Mouse (Mus musculus): ENCODE data around the gene Vmac. TPM values are rescaled to one million over a fixed set of nuclear protein-coding genes. Genes with fewer than 3 reads are reported as not detected.

The Vmac gene
- polyA plus RNA-seq, 1 experiment from 2014 or later: 13.1 TPM

DNA sequence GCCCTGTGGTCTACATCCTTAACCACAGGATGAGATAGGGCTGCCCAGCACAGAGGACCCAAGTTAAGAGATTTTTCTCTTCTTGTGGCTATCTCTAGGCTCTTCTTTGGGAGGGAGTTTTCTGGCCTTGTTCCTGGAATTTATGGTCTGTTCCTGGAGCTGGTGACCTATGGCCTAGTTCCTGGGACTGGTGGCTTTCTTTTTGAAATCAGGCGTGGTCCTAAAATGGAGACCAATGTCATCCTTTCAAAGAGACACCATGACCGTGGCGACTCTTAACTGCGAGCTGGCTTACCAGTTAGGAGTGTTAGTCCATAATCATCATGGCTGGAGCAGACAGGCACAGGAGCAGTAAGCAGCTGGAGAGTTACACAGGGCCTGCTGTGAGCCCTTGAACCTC is 51.4 kb downstream of the Vmac start:
- no peak overlapping the region for H3K27ac ChIP-seq (ENCODE audit: low read depth, low read length)
- no peaks in the 10 kb centered on the region for H3K36me3 ChIP-seq (ENCODE audit: control insufficient read depth, insufficient read depth, low read length)
- H3K9me3 ChIP-seq (ENCODE audit: control insufficient read depth, low read length): no peaks in the 10 kb centered on the region
- H3K9ac ChIP-seq (ENCODE audit: low read length): no peak overlapping the region
- peaks cover 14% of the 10 kb centered on the region for H3K4me1 ChIP-seq (ENCODE audit: control insufficient read depth, insufficient read depth, low read length)
- no peak for ATAC-seq (ENCODE audit: low FRiP score)
- 94% methylated on average over 4 of the region's 4 CpGs for WGBS
- no peak overlapping the region for H3K4me2 ChIP-seq
- peak; percentile 57 for DNase-seq (ENCODE audit: low spot score, missing footprints)
- peaks cover 3% of the 10 kb centered on the region; the same call in 1 of the 2 replicates for H3K27me3 ChIP-seq (ENCODE audit: control insufficient read depth, insufficient read depth, low read length)
- H3K4me3 ChIP-seq (ENCODE audit: low read depth, low read length): no peak overlapping the region

DNA sequence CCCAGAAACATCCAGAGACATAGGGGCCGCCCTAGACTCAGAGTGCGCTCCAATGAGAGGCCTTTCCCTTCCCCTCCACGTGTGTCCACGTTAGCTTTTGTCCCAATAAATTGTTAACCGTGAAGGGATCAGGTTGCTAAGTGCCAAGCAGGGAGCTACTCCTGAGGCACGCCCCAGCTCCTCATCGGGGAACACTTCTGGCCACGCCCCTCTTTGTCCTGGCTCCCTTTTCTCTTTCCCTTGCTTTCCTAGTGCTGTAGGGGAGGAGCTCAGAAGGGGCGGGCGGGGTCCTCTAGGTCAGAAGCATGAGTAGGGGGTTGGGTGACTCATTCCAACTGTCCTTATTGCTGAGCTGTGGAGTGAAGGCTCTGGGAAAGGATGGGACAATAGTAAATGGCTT is 53.5 kb downstream of the Vmac start:
- Histone ChIP-seq H3K4me3 (ENCODE audit: low read depth, low read length) (no peak overlapping the region), H3K4me1 (ENCODE audit: control insufficient read depth, insufficient read depth, low read length) (peaks cover 14% of the 10 kb centered on the region), H3K9ac (ENCODE audit: low read length) (no peak overlapping the region; the same call in 1 of the 2 replicates), H3K27ac (ENCODE audit: low read depth, low read length) (no peak overlapping the region), H3K4me2 (peak overlapping the region; percentile 20; the same call in 1 of the 2 replicates), H3K9me3 (ENCODE audit: control insufficient read depth, low read length) (no peaks in the 10 kb centered on the region), H3K36me3 (ENCODE audit: control insufficient read depth, insufficient read depth, low read length) (no peaks in the 10 kb centered on the region), H3K27me3 (ENCODE audit: control insufficient read depth, insufficient read depth, low read length) (peaks cover 3% of the 10 kb centered on the region; the same call in 1 of the 2 replicates)
- ATAC-seq (ENCODE audit: low FRiP score): peak; percentile 59
- 5% methylated on average over 10 of the region's 10 CpGs for WGBS
- DNase-seq (ENCODE audit: low spot score, missing footprints): peak; percentile 85

Other genes with a start within 250 kb of the Vmac start
- gene Ptprs, start 241.5 kb downstream of the Vmac start, polyA plus RNA-seq (2014; fragmentation: Nextera tagmentation; extraction: Ambion mirVana): 115 and 125 TPM in 2 replicates
- not detected in 2 replicates for gene Znrf4, start 205.6 kb downstream of the Vmac start, polyA plus RNA-seq (2014; fragmentation: Nextera tagmentation; extraction: Ambion mirVana)
- gene Gm20219, start 163.6 kb downstream of the Vmac start, polyA plus RNA-seq (2014; fragmentation: Nextera tagmentation; extraction: Ambion mirVana): 0.45 and 0.58 TPM in 2 replicates
- 45.8 and 46.5 TPM in 2 replicates for gene Safb2, start 133.4 kb downstream of the Vmac start, polyA plus RNA-seq (2014; fragmentation: Nextera tagmentation; extraction: Ambion mirVana)
- 110 and 113 TPM in 2 replicates for gene Safb, start 133.2 kb downstream of the Vmac start, polyA plus RNA-seq (2014; fragmentation: Nextera tagmentation; extraction: Ambion mirVana)
- 182 and 195 TPM in 2 replicates for gene 2410015M20Rik, start 108.3 kb downstream of the Vmac start, polyA plus RNA-seq (2014; fragmentation: Nextera tagmentation; extraction: Ambion mirVana)
- 1,209 and 1,332 TPM in 2 replicates for gene Rpl36, start 104.6 kb downstream of the Vmac start, polyA plus RNA-seq (2014; fragmentation: Nextera tagmentation; extraction: Ambion mirVana)
- 44.6 and 48.9 TPM in 2 replicates for gene Lonp1, start 91.1 kb downstream of the Vmac start, polyA plus RNA-seq (2014; fragmentation: Nextera tagmentation; extraction: Ambion mirVana)
- 0.93 and 0.95 TPM in 2 replicates for gene Catsperd, start 89.9 kb downstream of the Vmac start, polyA plus RNA-seq (2014; fragmentation: Nextera tagmentation; extraction: Ambion mirVana)
- 108 and 112 TPM in 2 replicates for gene Ranbp3, start 44.7 kb downstream of the Vmac start, polyA plus RNA-seq (2014; fragmentation: Nextera tagmentation; extraction: Ambion mirVana)
- 323 and 337 TPM in 2 replicates for gene Ndufa11, start 255 bp downstream of the Vmac start, polyA plus RNA-seq (2014; fragmentation: Nextera tagmentation; extraction: Ambion mirVana)
- 7.4 and 9.1 TPM in 2 replicates for gene Nrtn, start 39.5 kb upstream of the Vmac start, polyA plus RNA-seq (2014; fragmentation: Nextera tagmentation; extraction: Ambion mirVana)
- gene Dus3l, start 46.7 kb upstream of the Vmac start, polyA plus RNA-seq (2014; fragmentation: Nextera tagmentation; extraction: Ambion mirVana): 31.5 and 34.6 TPM in 2 replicates
- gene Prr22, start 52.2 kb upstream of the Vmac start, polyA plus RNA-seq (2014; fragmentation: Nextera tagmentation; extraction: Ambion mirVana): 0.54 and 1.0 TPM in 2 replicates
- 4.6 and 4.8 TPM in 2 replicates for gene Rfx2, start 113.0 kb upstream of the Vmac start, polyA plus RNA-seq (2014; fragmentation: Nextera tagmentation; extraction: Ambion mirVana)
- not detected in 2 replicates for gene Acsbg2, start 156.4 kb upstream of the Vmac start, polyA plus RNA-seq (2014; fragmentation: Nextera tagmentation; extraction: Ambion mirVana)
- gene 1700061G19Rik, start 157.5 kb upstream of the Vmac start, polyA plus RNA-seq (2014; fragmentation: Nextera tagmentation; extraction: Ambion mirVana): 0.11 and 0.25 TPM in 2 replicates
- 26.3 and 29.0 TPM in 2 replicates for gene Mllt1, start 217.4 kb upstream of the Vmac start, polyA plus RNA-seq (2014; fragmentation: Nextera tagmentation; extraction: Ambion mirVana)

All from midbrain, embryonic 11.5 days (tissue).